Mouse (Mus musculus) G1E (cell line): ENCODE data around the gene Map1a. TPM values are rescaled to one million over a fixed set of nuclear protein-coding genes. Genes with fewer than 3 reads are reported as not detected.

Experiments
- ATAC-seq: 2 replicates; pipeline ENCODE4 v1.8.0; 2016; ENCODE audit warnings: mild to moderate bottlenecking; ENCODE audit not compliant: insufficient number of reproducible peaks, poor library complexity, low FRiP score, severe bottlenecking; ENCODE audit errors: extremely low read depth
- DNase-seq: peaks from one replicate; pipeline ENCODE4 v3.0.0; 2012; ENCODE audit warnings: low spot score
- H3K27me3 ChIP-seq: 2 replicates; pipeline ENCODE4 v1.6.1; 2012; ENCODE audit warnings: mild to moderate bottlenecking, low read length, inconsistent platforms; ENCODE audit not compliant: insufficient read depth
- H3K36me3 ChIP-seq: replicated peaks from 2 replicates; pipeline ENCODE3; 2012; ENCODE audit warnings: mild to moderate bottlenecking, inconsistent platforms
- H3K4me1 ChIP-seq: 2 replicates; pipeline ENCODE4 v1.6.1; 2012; ENCODE audit warnings: low read depth, low read length, inconsistent platforms, mixed read lengths; ENCODE audit not compliant: insufficient read depth
- H3K4me3 ChIP-seq: 2 replicates; pipeline ENCODE4 v1.5.1; 2012; ENCODE audit warnings: low read depth, mild to moderate bottlenecking, inconsistent platforms, low read length, moderate library complexity, mixed read lengths
- H3K9me3 ChIP-seq: replicated peaks from 2 replicates; pipeline ENCODE4 v1.6.1; 2012; ENCODE audit warnings: inconsistent platforms
- CTCF ChIP-seq: IDR thresholded peaks from 2 replicates; pipeline ENCODE4 v1.5.1; 2012; ENCODE audit warnings: low read depth, low read length, inconsistent platforms, mixed read lengths
- GATA1 ChIP-seq: IDR thresholded peaks from 2 replicates; pipeline ENCODE4 v1.6.1; 2012; ENCODE audit warnings: borderline replicate concordance, low read length, inconsistent platforms, mixed read lengths
- POLR2AphosphoS5 ChIP-seq: IDR thresholded peaks from 2 replicates; pipeline ENCODE4 v1.6.1; 2012; ENCODE audit warnings: low read depth, low read length, inconsistent platforms; ENCODE audit not compliant: insufficient replicate concordance
- TAL1 ChIP-seq: conservative IDR thresholded peaks from 2 replicates; pipeline ENCODE4 v1.6.1; 2012; ENCODE audit warnings: low read depth, low read length, inconsistent platforms, mixed read lengths
- polyA plus RNA-seq: library from polyadenylated mRNA; stranded (reverse); fragments of >175 nt; gene quantifications from 2 replicates; pipeline ENCODE4 v1.2.3, GENCODE M21; 2012
- total RNA-seq, 2 experiments: library from RNA; stranded (forward) in 1 of 2; stranded (reverse) in 1 of 2; fragments of 200-1000 nt in 1 of 2; fragments of >200 nt in 1 of 2; fragmentation: Nextera tagmentation in 1 of 2; gene quantifications; 2 replicates each; pipeline ENCODE4 v1.2.3; 2014 to 2017

The Map1a gene
- total and polyA plus RNA-seq, 3 experiments: 0.66 to 7.4 (median 3.3) TPM

DNA sequence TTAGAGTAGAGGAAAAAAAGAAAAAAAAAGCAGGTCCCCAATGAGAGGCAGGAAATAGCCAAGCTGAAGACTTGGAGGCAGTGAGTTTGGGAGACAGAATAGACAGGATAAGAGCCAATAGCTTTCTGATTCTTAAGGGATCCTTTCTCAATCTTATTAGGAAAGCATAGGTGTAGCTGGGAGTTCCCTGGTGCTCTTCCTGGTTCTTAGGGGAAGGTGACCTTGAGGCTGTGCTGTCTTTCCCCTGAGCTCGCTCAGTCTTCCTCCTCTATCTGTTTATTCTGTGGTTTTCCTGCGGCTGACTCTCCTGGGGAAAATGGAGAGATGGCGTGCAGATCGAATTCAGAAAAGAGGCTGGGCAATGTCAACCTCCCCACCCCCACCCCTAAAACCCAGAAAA lies 68.6 kb downstream of the Map1a start:
- no peak overlapping the region for H3K4me3 ChIP-seq
- no peak for ATAC-seq

DNA sequence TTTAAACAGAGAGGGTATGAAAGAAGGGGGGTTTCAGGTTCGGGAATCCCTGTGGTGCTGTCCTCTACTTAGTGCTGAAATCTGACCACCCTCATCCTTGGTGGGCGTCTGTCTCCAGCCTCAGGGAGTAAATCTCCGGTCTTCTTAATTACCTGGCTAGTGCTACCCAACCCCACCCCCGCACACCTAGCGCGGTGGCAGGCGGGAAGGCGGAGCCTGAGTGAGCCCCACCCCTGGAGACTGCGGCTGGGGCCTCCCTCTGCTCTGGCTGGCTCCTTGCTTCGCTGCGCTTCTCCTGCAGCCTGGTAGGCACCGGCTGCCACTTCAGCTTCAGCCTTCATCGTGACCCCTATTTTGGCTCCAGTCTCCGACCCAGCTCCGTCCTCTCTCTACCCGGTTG lies 69.0 kb downstream of the Map1a start:
- Histone ChIP-seq H3K9me3 (no peaks in the 10 kb centered on the region), H3K36me3 (no peaks in the 10 kb centered on the region), H3K27me3 (peaks cover 46% of the 10 kb centered on the region), H3K4me1 (peaks cover 26% of the 10 kb centered on the region), H3K4me3 (no peak overlapping the region)
- no peak for ATAC-seq
- no peak for TF ChIP-seq GATA1
- TF ChIP-seq POLR2AphosphoS5: no peak
- TF ChIP-seq TAL1: no peak
- DNase-seq: peak; percentile 12

More for the DNA sequence above, 68.6 kb downstream of the Map1a start:
- TF ChIP-seq CTCF (no peak), GATA1 (no peak)
- Histone ChIP-seq H3K27me3 (peaks cover 47% of the 10 kb centered on the region), H3K36me3 (no peaks in the 10 kb centered on the region), H3K4me1 (peaks cover 28% of the 10 kb centered on the region), H3K9me3 (no peaks in the 10 kb centered on the region)
- DNase-seq: no peak

DNA sequence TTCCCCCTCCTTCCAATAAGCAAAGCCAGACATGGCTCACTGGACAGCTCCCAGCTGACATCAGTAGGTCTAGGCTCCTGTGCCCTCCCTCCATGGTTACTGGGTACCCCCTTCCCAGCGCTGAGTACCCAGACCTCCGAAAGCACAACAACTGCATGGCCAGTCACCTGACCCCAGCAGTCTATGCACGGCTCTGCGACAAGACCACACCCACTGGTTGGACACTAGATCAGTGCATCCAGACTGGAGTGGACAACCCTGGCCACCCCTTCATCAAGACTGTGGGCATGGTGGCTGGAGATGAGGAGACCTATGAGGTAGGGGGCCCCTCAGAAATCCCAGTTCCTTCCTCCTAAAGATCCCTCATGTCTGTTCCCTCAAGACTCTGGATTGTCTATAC lies 70.1 kb downstream of the Map1a start:
- ATAC-seq (no peak), DNase-seq (no peak)
- Histone ChIP-seq H3K4me1 (peaks cover 24% of the 10 kb centered on the region), H3K36me3 (no peaks in the 10 kb centered on the region), H3K9me3 (no peaks in the 10 kb centered on the region), H3K4me3 (no peak overlapping the region), H3K27me3 (peaks cover 46% of the 10 kb centered on the region)
- no peak for TF ChIP-seq POLR2AphosphoS5

Other genes with a start within 250 kb of the Map1a start
- not detected in 2 replicates for gene Tgm5, start 203.8 kb upstream of the Map1a start, total RNA-seq (2014; fragmentation: Nextera tagmentation)
- 0.11 TPM in 1 of 2 replicates, not detected in the other for gene Tgm5, start 203.8 kb upstream of the Map1a start, total RNA-seq (2017)
- not detected in 2 replicates for gene Tgm5, start 203.8 kb upstream of the Map1a start, polyA plus RNA-seq
- gene Tgm7, start 179.8 kb upstream of the Map1a start, total RNA-seq (2014; fragmentation: Nextera tagmentation): not detected in 2 replicates
- 0.05 TPM in 1 of 2 replicates, not detected in the other for gene Tgm7, start 179.8 kb upstream of the Map1a start, total RNA-seq (2017)
- not detected in 2 replicates for gene Tgm7, start 179.8 kb upstream of the Map1a start, polyA plus RNA-seq
- gene Adal, start 149.2 kb upstream of the Map1a start, total RNA-seq (2014; fragmentation: Nextera tagmentation): 25.1 and 29.3 TPM in 2 replicates
- 15.2 and 15.5 TPM in 2 replicates for gene Adal, start 149.2 kb upstream of the Map1a start, total RNA-seq (2017)
- gene Adal, start 149.2 kb upstream of the Map1a start, polyA plus RNA-seq: 2.4 and 2.9 TPM in 2 replicates
- gene Lcmt2, start 148.9 kb upstream of the Map1a start, total RNA-seq (2014; fragmentation: Nextera tagmentation): 8.1 and 12.0 TPM in 2 replicates
- 8.0 and 9.6 TPM in 2 replicates for gene Lcmt2, start 148.9 kb upstream of the Map1a start, total RNA-seq (2017)
- gene Lcmt2, start 148.9 kb upstream of the Map1a start, polyA plus RNA-seq: 7.4 and 9.3 TPM in 2 replicates
- 73.7 and 75.2 TPM in 2 replicates for gene Tubgcp4, start 118.9 kb upstream of the Map1a start, total RNA-seq (2014; fragmentation: Nextera tagmentation)
- gene Tubgcp4, start 118.9 kb upstream of the Map1a start, total RNA-seq (2017): 60.9 and 61.9 TPM in 2 replicates
- gene Tubgcp4, start 118.9 kb upstream of the Map1a start, polyA plus RNA-seq: 8.5 and 19.1 TPM in 2 replicates
- 20.1 and 29.1 TPM in 2 replicates for gene Zscan29, start 118.5 kb upstream of the Map1a start, total RNA-seq (2014; fragmentation: Nextera tagmentation)
- gene Zscan29, start 118.5 kb upstream of the Map1a start, total RNA-seq (2017): 12.9 and 16.3 TPM in 2 replicates
- 10.2 and 10.3 TPM in 2 replicates for gene Zscan29, start 118.5 kb upstream of the Map1a start, polyA plus RNA-seq
- 41.1 and 44.1 TPM in 2 replicates for gene Trp53bp1, start 18.2 kb upstream of the Map1a start, total RNA-seq (2014; fragmentation: Nextera tagmentation)
- 20.1 and 21.6 TPM in 2 replicates for gene Trp53bp1, start 18.2 kb upstream of the Map1a start, total RNA-seq (2017)
- 16.2 and 25.9 TPM in 2 replicates for gene Trp53bp1, start 18.2 kb upstream of the Map1a start, polyA plus RNA-seq
- 11.1 and 15.2 TPM in 2 replicates for gene Ppip5k1, start 65.8 kb downstream of the Map1a start, total RNA-seq (2014; fragmentation: Nextera tagmentation)
- 8.4 and 11.3 TPM in 2 replicates for gene Ppip5k1, start 65.8 kb downstream of the Map1a start, total RNA-seq (2017)
- 2.0 and 2.6 TPM in 2 replicates for gene Ppip5k1, start 65.8 kb downstream of the Map1a start, polyA plus RNA-seq
- gene Ckmt1, start 68.1 kb downstream of the Map1a start, total RNA-seq (2014; fragmentation: Nextera tagmentation): 9.8 TPM in 1 of 2 replicates, not detected in the other
- gene Ckmt1, start 68.1 kb downstream of the Map1a start, total RNA-seq (2017): 0.55 TPM in 1 of 2 replicates, not detected in the other
- gene Ckmt1, start 68.1 kb downstream of the Map1a start, polyA plus RNA-seq: not detected in 2 replicates
- not detected in 2 replicates for gene Strc, start 97.6 kb downstream of the Map1a start, total RNA-seq (2014; fragmentation: Nextera tagmentation)
- gene Strc, start 97.6 kb downstream of the Map1a start, total RNA-seq (2017): 0.05 TPM in 1 of 2 replicates, not detected in the other
- gene Strc, start 97.6 kb downstream of the Map1a start, polyA plus RNA-seq: not detected in 2 replicates
- gene Pdia3, start 124.2 kb downstream of the Map1a start, total RNA-seq (2014; fragmentation: Nextera tagmentation): 233 and 263 TPM in 2 replicates
- 90.1 and 104 TPM in 2 replicates for gene Pdia3, start 124.2 kb downstream of the Map1a start, total RNA-seq (2017)
- 315 and 418 TPM in 2 replicates for gene Pdia3, start 124.2 kb downstream of the Map1a start, polyA plus RNA-seq
- gene Catsper2, start 124.2 kb downstream of the Map1a start, total RNA-seq (2014; fragmentation: Nextera tagmentation): 2.9 and 3.4 TPM in 2 replicates
- gene Catsper2, start 124.2 kb downstream of the Map1a start, total RNA-seq (2017): 0.55 and 1.2 TPM in 2 replicates
- 0.11 and 0.13 TPM in 2 replicates for gene Catsper2, start 124.2 kb downstream of the Map1a start, polyA plus RNA-seq
- not detected in 2 replicates for gene Ell3, start 154.7 kb downstream of the Map1a start, total RNA-seq (2014; fragmentation: Nextera tagmentation)
- gene Ell3, start 154.7 kb downstream of the Map1a start, total RNA-seq (2017): 0.29 TPM in 1 of 2 replicates, not detected in the other
- 0.02 TPM in 1 of 2 replicates, not detected in the other for gene Ell3, start 154.7 kb downstream of the Map1a start, polyA plus RNA-seq
- 123 and 125 TPM in 2 replicates for gene Serf2, start 159.6 kb downstream of the Map1a start, total RNA-seq (2014; fragmentation: Nextera tagmentation)
- 282 and 373 TPM in 2 replicates for gene Serf2, start 159.6 kb downstream of the Map1a start, total RNA-seq (2017)
- 206 and 279 TPM in 2 replicates for gene Serf2, start 159.6 kb downstream of the Map1a start, polyA plus RNA-seq
- 20.7 and 21.5 TPM in 2 replicates for gene Hypk, start 163.7 kb downstream of the Map1a start, total RNA-seq (2014; fragmentation: Nextera tagmentation)
- gene Hypk, start 163.7 kb downstream of the Map1a start, total RNA-seq (2017): 73.2 and 82.9 TPM in 2 replicates
- gene Hypk, start 163.7 kb downstream of the Map1a start, polyA plus RNA-seq: 112 and 124 TPM in 2 replicates
- gene Serinc4, start 167.2 kb downstream of the Map1a start, total RNA-seq (2014; fragmentation: Nextera tagmentation): not detected in 2 replicates
- gene Serinc4, start 167.2 kb downstream of the Map1a start, total RNA-seq (2017): 0.58 and 1.3 TPM in 2 replicates
- gene Serinc4, start 167.2 kb downstream of the Map1a start, polyA plus RNA-seq: not detected in 2 replicates
- 36.4 and 42.6 TPM in 2 replicates for gene Mfap1b, start 184.5 kb downstream of the Map1a start, total RNA-seq (2014; fragmentation: Nextera tagmentation)
- 21.7 and 29.2 TPM in 2 replicates for gene Mfap1b, start 184.5 kb downstream of the Map1a start, total RNA-seq (2017)
- 2.5 and 5.3 TPM in 2 replicates for gene Mfap1b, start 184.5 kb downstream of the Map1a start, polyA plus RNA-seq
- gene Mfap1a, start 217.1 kb downstream of the Map1a start, total RNA-seq (2014; fragmentation: Nextera tagmentation): 32.5 and 34.1 TPM in 2 replicates
- 54.2 and 57.1 TPM in 2 replicates for gene Mfap1a, start 217.1 kb downstream of the Map1a start, total RNA-seq (2017)
- 6.7 and 11.1 TPM in 2 replicates for gene Mfap1a, start 217.1 kb downstream of the Map1a start, polyA plus RNA-seq
- gene Wdr76, start 217.1 kb downstream of the Map1a start, total RNA-seq (2014; fragmentation: Nextera tagmentation): 58.6 and 68.8 TPM in 2 replicates
- 50.5 and 56.5 TPM in 2 replicates for gene Wdr76, start 217.1 kb downstream of the Map1a start, total RNA-seq (2017)
- gene Wdr76, start 217.1 kb downstream of the Map1a start, polyA plus RNA-seq: 1.9 and 2.7 TPM in 2 replicates